Mouse (Mus musculus): ENCODE results near the gene Sfn. TPM values are rescaled to one million over a fixed set of nuclear protein-coding genes. Genes with fewer than 3 reads are reported as not detected.

Sfn gene
- total and polyA plus RNA-seq, 2 experiments, result 0.54 to 0.55 TPM

DNA sequence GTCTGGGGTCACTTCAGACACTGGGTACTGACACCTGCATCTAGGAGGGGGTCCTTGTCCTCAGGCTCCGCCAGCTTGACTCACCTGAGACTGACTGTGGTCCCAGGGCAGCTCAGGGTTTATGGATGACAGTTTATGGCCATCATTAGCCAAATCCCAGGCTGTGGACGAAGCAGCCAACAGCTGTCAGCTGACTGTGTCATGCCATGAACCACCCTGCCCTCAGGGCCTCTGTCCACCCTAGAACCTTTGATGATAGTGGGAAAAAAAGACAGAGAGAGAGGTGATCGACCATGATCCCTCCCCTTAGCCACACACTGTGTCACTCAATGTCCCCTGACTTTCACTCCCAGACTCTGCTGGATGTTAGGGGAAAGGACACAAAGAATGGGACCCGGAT, 40.3 kb downstream of the Sfn start:
- Histone ChIP-seq H3K4me1 (ENCODE audit: control insufficient read depth, insufficient read depth, low read length) (peaks cover 39% of the 10 kb centered on the region), H3K9ac (ENCODE audit: low read depth, low read length) (no peak overlapping the region), H3K4me3 (ENCODE audit: insufficient read depth, low read depth, low read length) (no peak overlapping the region), H3K36me3 (ENCODE audit: control insufficient read depth, insufficient read depth, low read length) (no peaks in the 10 kb centered on the region), H3K79me2 (ENCODE audit: control insufficient read depth, insufficient read depth, low read length) (no peaks in the 10 kb centered on the region), H3K27ac (replicated peaks; ENCODE audit: insufficient read depth, low read depth, low read length) (peak overlapping the region; percentile 41), H3K27me3 (ENCODE audit: control insufficient read depth, insufficient read depth, low read length) (no peaks in the 10 kb centered on the region)
- peak; percentile 86 for DNase-seq (ENCODE audit: extremely low read depth, low read depth, low spot score)
- TF ChIP-seq POLR2A (IDR thresholded peaks at IDR 0.05; ENCODE audit: extremely low read depth, insufficient read depth, low read length), result no peak
- no peak for TF ChIP-seq CTCF (IDR thresholded peaks at IDR 0.05; ENCODE audit: low read depth, low read length)
- WGBS, result 37% methylated on average over 4 of the region's 4 CpGs

DNA sequence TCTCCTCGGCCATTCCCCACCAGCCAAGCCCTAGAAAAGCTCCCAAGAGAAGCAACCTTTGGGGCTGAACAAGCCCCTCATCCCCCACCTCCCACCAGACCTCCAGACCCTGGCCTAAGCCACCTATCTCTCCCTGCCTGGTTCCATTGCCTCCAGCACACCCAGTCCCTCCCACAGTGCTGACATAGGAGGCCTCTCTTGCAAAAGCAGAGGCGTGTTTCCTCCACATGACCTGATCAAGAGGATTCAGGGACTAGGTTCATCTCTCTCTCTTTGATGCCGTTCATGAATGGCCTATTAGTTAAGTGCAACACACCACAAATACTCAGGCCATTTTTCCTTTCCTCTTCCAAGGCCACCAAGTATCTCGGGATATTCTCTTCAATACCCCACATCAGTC, 42.1 kb downstream of the Sfn start:
- peak; percentile 92 for DNase-seq (ENCODE audit: extremely low read depth, low read depth, low spot score)

DNA sequence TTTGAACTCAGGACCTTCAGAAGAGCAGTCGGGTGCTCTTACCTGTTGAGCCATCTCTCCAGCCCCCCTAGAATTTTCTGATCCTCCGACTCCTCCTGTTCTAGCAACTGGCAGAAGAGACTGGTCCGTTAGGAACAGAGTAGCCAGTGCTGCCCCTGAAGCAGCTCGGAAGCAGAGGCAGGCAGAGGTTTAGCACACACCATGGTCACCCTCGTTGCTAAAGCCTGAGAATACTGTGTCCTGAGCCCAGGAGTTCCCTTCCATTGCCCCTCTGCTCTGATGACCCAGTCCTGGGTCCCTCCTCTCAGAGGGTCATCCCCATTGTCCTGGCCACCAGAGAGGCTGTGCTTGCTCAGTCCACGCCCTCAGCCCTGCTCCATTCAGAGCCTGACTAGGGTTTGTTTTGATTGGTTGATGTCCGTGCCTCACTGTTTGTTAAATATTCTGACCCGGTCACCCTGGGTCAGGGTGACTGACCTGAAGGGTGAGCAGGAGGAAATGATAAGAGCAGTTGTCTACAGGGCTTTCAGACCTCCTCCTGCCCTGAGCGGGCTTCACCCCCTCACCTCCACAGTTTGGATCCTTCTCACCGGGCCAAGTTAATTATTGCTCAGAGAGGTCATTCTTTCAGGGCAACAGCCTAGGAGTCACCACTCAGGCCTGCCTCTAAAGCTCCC, 44.8 kb downstream of the Sfn start:
- peak overlapping the region; percentile 6 for H3K4me3 ChIP-seq (ENCODE audit: insufficient read depth, low read depth, low read length)
- peak; percentile 99 for DNase-seq (ENCODE audit: extremely low read depth, low read depth, low spot score)
- H3K27ac ChIP-seq (replicated peaks; ENCODE audit: insufficient read depth, low read depth, low read length), result peak overlapping the region; percentile 69
- 15% methylated on average over 10 of the region's 10 CpGs for WGBS
- H3K79me2 ChIP-seq (ENCODE audit: control insufficient read depth, insufficient read depth, low read length), result peaks cover 9% of the 10 kb centered on the region; the same call in 1 of the 2 replicates
- TF ChIP-seq POLR2A (IDR thresholded peaks at IDR 0.05; ENCODE audit: extremely low read depth, insufficient read depth, low read length) (peak; percentile 76; the same call in 1 of the 2 replicates), CTCF (IDR thresholded peaks at IDR 0.05; ENCODE audit: low read depth, low read length) (no peak)
- no peaks in the 10 kb centered on the region for H3K36me3 ChIP-seq (ENCODE audit: control insufficient read depth, insufficient read depth, low read length)
- peak overlapping the region; percentile 21 for H3K9ac ChIP-seq (ENCODE audit: low read depth, low read length)
- peaks cover 34% of the 10 kb centered on the region for H3K4me1 ChIP-seq (ENCODE audit: control insufficient read depth, insufficient read depth, low read length)
- H3K27me3 ChIP-seq (ENCODE audit: control insufficient read depth, insufficient read depth, low read length), result no peaks in the 10 kb centered on the region

More for the DNA sequence above, 42.1 kb downstream of the Sfn start:
- WGBS, result 32% methylated on average over 4 of the region's 4 CpGs
- Histone ChIP-seq H3K4me1 (ENCODE audit: control insufficient read depth, insufficient read depth, low read length) (peaks cover 42% of the 10 kb centered on the region), H3K4me3 (ENCODE audit: insufficient read depth, low read depth, low read length) (no peak overlapping the region), H3K36me3 (ENCODE audit: control insufficient read depth, insufficient read depth, low read length) (no peaks in the 10 kb centered on the region), H3K27me3 (ENCODE audit: control insufficient read depth, insufficient read depth, low read length) (no peaks in the 10 kb centered on the region), H3K9ac (ENCODE audit: low read depth, low read length) (no peak overlapping the region), H3K79me2 (ENCODE audit: control insufficient read depth, insufficient read depth, low read length) (no peaks in the 10 kb centered on the region), H3K27ac (replicated peaks; ENCODE audit: insufficient read depth, low read depth, low read length) (peak overlapping the region; percentile 95)
- TF ChIP-seq POLR2A (IDR thresholded peaks at IDR 0.05; ENCODE audit: extremely low read depth, insufficient read depth, low read length) (0 out of 2 replicates have a peak, but pooled peaks have one; percentile 12), CTCF (IDR thresholded peaks at IDR 0.05; ENCODE audit: low read depth, low read length) (no peak)

GRCm38 (mm10) chr4:133553448-133554330, 48.3 kb downstream of the Sfn start:
- no peak for DNase-seq (ENCODE audit: extremely low read depth, low read depth, low spot score)
- Histone ChIP-seq H3K4me3 (ENCODE audit: insufficient read depth, low read depth, low read length) (peak overlapping the region; percentile 74), H3K27ac (replicated peaks; ENCODE audit: insufficient read depth, low read depth, low read length) (peak overlapping the region; percentile 82), H3K36me3 (ENCODE audit: control insufficient read depth, insufficient read depth, low read length) (no peaks in the 10 kb centered on the region), H3K27me3 (ENCODE audit: control insufficient read depth, insufficient read depth, low read length) (no peaks in the 10 kb centered on the region), H3K9ac (ENCODE audit: low read depth, low read length) (peak overlapping the region; percentile 89), H3K79me2 (ENCODE audit: control insufficient read depth, insufficient read depth, low read length) (peaks cover 9% of the 10 kb centered on the region; the same call in 1 of the 2 replicates), H3K4me1 (ENCODE audit: control insufficient read depth, insufficient read depth, low read length) (peaks cover 20% of the 10 kb centered on the region)
- TF ChIP-seq POLR2A (IDR thresholded peaks at IDR 0.05; ENCODE audit: extremely low read depth, insufficient read depth, low read length) (no peak; the same call in 1 of the 2 replicates), CTCF (IDR thresholded peaks at IDR 0.05; ENCODE audit: low read depth, low read length) (no peak)
- WGBS, result 16% methylated on average over 19 of the region's 19 CpGs

DNA sequence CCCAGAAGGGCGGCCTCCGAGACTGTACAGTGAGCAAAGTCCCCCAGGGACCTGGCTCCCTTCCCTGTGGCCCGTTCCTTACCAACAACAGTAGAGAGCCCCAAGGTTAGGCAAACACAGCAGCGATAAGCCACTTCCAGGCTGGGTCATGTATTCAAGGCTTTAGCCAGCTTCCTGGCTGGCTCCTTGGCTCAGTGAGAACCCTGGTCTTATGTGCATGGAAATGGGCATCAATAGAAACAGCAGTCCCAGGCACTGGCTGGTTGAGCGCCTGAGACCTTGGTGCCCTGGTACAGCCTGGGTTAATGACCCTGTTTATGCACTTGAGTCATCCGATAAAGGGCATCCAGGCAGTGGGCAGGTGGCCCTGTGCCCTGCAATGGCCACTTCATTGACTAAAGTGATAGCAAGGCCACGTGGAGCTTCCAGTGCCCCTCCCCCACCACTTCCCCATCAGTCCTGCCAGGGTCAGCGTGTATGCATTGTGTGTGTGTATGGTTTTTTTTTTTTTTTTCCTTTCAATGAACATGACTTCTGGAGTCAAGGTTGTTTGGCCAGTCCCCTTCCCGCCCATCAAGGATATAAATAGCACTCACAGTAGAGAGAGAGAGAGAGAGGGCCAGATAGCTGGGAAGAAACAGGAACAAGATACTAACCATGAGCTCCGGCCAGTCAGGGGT, 49.1 kb downstream of the Sfn start, which contains the start of gene Nr0b2:
Gene Nr0b2, plus strand, starts transcription at position 609 of the 680 bp plus-strand sequence.
- H3K36me3 ChIP-seq (ENCODE audit: control insufficient read depth, insufficient read depth, low read length), result no peaks in the 10 kb centered on the region
- H3K27me3 ChIP-seq (ENCODE audit: control insufficient read depth, insufficient read depth, low read length), result no peaks in the 10 kb centered on the region
- H3K79me2 ChIP-seq (ENCODE audit: control insufficient read depth, insufficient read depth, low read length), result peaks cover 9% of the 10 kb centered on the region; the same call in 1 of the 2 replicates
- peak within 1 kb of the TSS; percentile 74 for H3K4me3 ChIP-seq (ENCODE audit: insufficient read depth, low read depth, low read length)
- peak; percentile 100 for DNase-seq (ENCODE audit: extremely low read depth, low read depth, low spot score)
- H3K27ac ChIP-seq (replicated peaks; ENCODE audit: insufficient read depth, low read depth, low read length), result peak within 1 kb of the TSS; percentile 82
- 7% methylated on average over 10 of the region's 10 CpGs for WGBS
- H3K9ac ChIP-seq (ENCODE audit: low read depth, low read length), result peak within 1 kb of the TSS; percentile 89
- peaks cover 14% of the 10 kb centered on the region for H3K4me1 ChIP-seq (ENCODE audit: control insufficient read depth, insufficient read depth, low read length)
- no peak; the same call in 1 of the 2 replicates for TF ChIP-seq CTCF (IDR thresholded peaks at IDR 0.05; ENCODE audit: low read depth, low read length)
- 0 out of 2 replicates have a peak, but pooled peaks have one; percentile 77 for TF ChIP-seq POLR2A (IDR thresholded peaks at IDR 0.05; ENCODE audit: extremely low read depth, insufficient read depth, low read length)

Measured in liver, adult 2 months (tissue).